Mouse (Mus musculus) midbrain, embryonic 15.5 days (tissue): ENCODE data around the gene Cpsf7. TPM values are rescaled to one million over a fixed set of nuclear protein-coding genes. Genes with fewer than 3 reads are reported as not detected.
"Not testable (repeated sequence)": the region's sequence is repeated elsewhere in the genome, so short reads cannot be mapped to it uniquely, and the experiment has no call there.

ENCODE experiments used
- ATAC-seq: fragments of 200-750 bp; cut with Nextera tagmentation; replicated peaks from 2 replicates; pipeline ENCODE4 v1.8.0; 2017; ENCODE audit warnings: moderate TSS enrichment
- H3K27ac ChIP-seq: fragments of 300-500 bp; sonication (generic); 2 replicates; pipeline ENCODE4 v1.5.1; 2015; ENCODE audit warnings: mild to moderate bottlenecking, inconsistent platforms
- H3K27me3 ChIP-seq: fragments of 300-500 bp; sonication (generic); replicated peaks from 2 replicates; pipeline ENCODE4 v1.6.1; 2015; ENCODE audit warnings: inconsistent platforms
- H3K36me3 ChIP-seq: fragments of 300-500 bp; sonication (generic); replicated peaks from 2 replicates; pipeline ENCODE4 v1.6.1; 2015; ENCODE audit warnings: inconsistent platforms
- H3K4me1 ChIP-seq: fragments of 300-500 bp; sonication (generic); 2 replicates; pipeline ENCODE4 v1.6.1; 2015; ENCODE audit warnings: inconsistent platforms
- H3K4me2 ChIP-seq: fragments of 300-500 bp; sonication (generic); 2 replicates; pipeline ENCODE4 v1.6.1; 2015; ENCODE audit warnings: inconsistent platforms, mild to moderate bottlenecking, moderate library complexity
- H3K4me3 ChIP-seq: fragments of 300-500 bp; sonication (generic); 2 replicates; pipeline ENCODE4 v1.5.1; 2015; ENCODE audit warnings: mild to moderate bottlenecking, inconsistent platforms
- H3K9ac ChIP-seq: fragments of 300-500 bp; sonication (generic); 2 replicates; pipeline ENCODE4 v1.6.1; 2015; ENCODE audit warnings: mild to moderate bottlenecking, inconsistent platforms
- H3K9me3 ChIP-seq: fragments of 300-500 bp; sonication (generic); 2 replicates; pipeline ENCODE4 v1.6.1; 2016; ENCODE audit warnings: inconsistent platforms
- WGBS: fragments of 180-500 bp; shearing (Covaris S2); methylation state at CpG from one replicate; pipeline ENCODE4 v1.1.7; 2015; ENCODE audit warnings: mixed read lengths; 5-methylcytosine and 5-hydroxymethylcytosine counted together
- polyA plus RNA-seq: library from polyadenylated mRNA; unstranded; fragments of >200 nt; fragmentation: Nextera tagmentation; extraction: Ambion mirVana; gene quantifications from 2 replicates; pipeline ENCODE4 v1.2.1, GENCODE M21; 2015

Gene Cpsf7
- polyA plus RNA-seq, 1 experiment from 2014 or later = 58.9 TPM

GRCm38 (mm10) chr19:10523483-10524080 lies 1.5 kb upstream of the Cpsf7 start:
- Histone ChIP-seq H3K36me3 (0 out of 2 replicates have a peak, but pooled peaks cover 3% of the 10 kb centered on the region), H3K4me2 (peak overlapping the region; percentile 83), H3K9ac (no peak overlapping the region), H3K27ac (no peak overlapping the region), H3K4me3 (no peak overlapping the region), H3K27me3 (no peaks in the 10 kb centered on the region), H3K9me3 (no peaks in the 10 kb centered on the region), H3K4me1 (peaks cover 33% of the 10 kb centered on the region)
- 88% methylated on average over 5 of the region's 5 CpGs for WGBS
- no peak for ATAC-seq

GRCm38 (mm10) chr19:10524784-10525105 lies 321 bp upstream of the Cpsf7 start:
- Histone ChIP-seq H3K27me3 (no peaks in the 10 kb centered on the region), H3K4me2 (peak overlapping the region; percentile 83), H3K36me3 (0 out of 2 replicates have a peak, but pooled peaks cover 3% of the 10 kb centered on the region), H3K9ac (peak overlapping the region; percentile 93), H3K27ac (peak overlapping the region; percentile 95), H3K9me3 (no peaks in the 10 kb centered on the region), H3K4me1 (peaks cover 33% of the 10 kb centered on the region), H3K4me3 (peak overlapping the region; percentile 82)
- no peak; the same call in 1 of the 2 replicates for ATAC-seq
- under 1% methylated on average over 19 of the region's 19 CpGs for WGBS

- Histone ChIP-seq H3K9me3 (no peaks in the 10 kb centered on the region), H3K9ac (peak within 1 kb of the TSS; percentile 93), H3K4me1 (peaks cover 33% of the 10 kb centered on the region), H3K4me2 (peak within 1 kb of the TSS; percentile 83), H3K27me3 (no peaks in the 10 kb centered on the region), H3K36me3 (peaks cover 11% of the 10 kb centered on the region; the same call in 1 of the 2 replicates), H3K27ac (peak within 1 kb of the TSS; percentile 95), H3K4me3 (peak within 1 kb of the TSS; percentile 82)
- ATAC-seq = peak; percentile 22; the same call in 1 of the 2 replicates
- under 1% methylated on average over 11 of the region's 11 CpGs for WGBS
These were observed 844 bp downstream of the Cpsf7 start, which contains the start of gene Sdhaf2 for GRCm38 (mm10) chr19:10525910-10526309. TSS of gene Sdhaf2 (minus strand) at chr19:10526142.

- Histone ChIP-seq H3K27me3 (no peaks in the 10 kb centered on the region), H3K9ac (no peak overlapping the region), H3K36me3 (peaks cover 38% of the 10 kb centered on the region), H3K27ac (no peak overlapping the region), H3K9me3 (no peaks in the 10 kb centered on the region), H3K4me1 (peaks cover 22% of the 10 kb centered on the region), H3K4me3 (no peak overlapping the region), H3K4me2 (no peak overlapping the region)
- no peak for ATAC-seq
- 100% methylated on average over 1 of the region's 1 CpGs for WGBS
These were observed 5.0 kb downstream of the Cpsf7 start for GRCm38 (mm10) chr19:10530082-10530481.

GRCm38 (mm10) chr19:10539454-10539853 lies 14.4 kb downstream of the Cpsf7 start:
- Histone ChIP-seq H3K27me3 (no peaks in the 10 kb centered on the region), H3K4me2 (no peak overlapping the region), H3K36me3 (peaks cover 70% of the 10 kb centered on the region), H3K9me3 (no peaks in the 10 kb centered on the region), H3K27ac (no peak overlapping the region), H3K4me1 (no peaks in the 10 kb centered on the region), H3K9ac (no peak overlapping the region), H3K4me3 (no peak overlapping the region)
- no peak for ATAC-seq
- WGBS = 95% methylated on average over 5 of the region's 5 CpGs

GRCm38 (mm10) chr19:10555624-10556510 lies 30.8 kb downstream of the Cpsf7 start, which contains the start of gene Tmem216:
TSS of gene Tmem216 (minus strand) at chr19:10556238.
- H3K27me3 ChIP-seq = no peaks in the 10 kb centered on the region
- under 1% methylated on average over 43 of the region's 43 CpGs for WGBS
- no peaks in the 10 kb centered on the region for H3K9me3 ChIP-seq
- H3K4me3 ChIP-seq = peak within 1 kb of the TSS; percentile 65
- H3K27ac ChIP-seq = peak within 1 kb of the TSS; percentile 89
- peaks cover 25% of the 10 kb centered on the region for H3K4me1 ChIP-seq
- peaks cover 16% of the 10 kb centered on the region for H3K36me3 ChIP-seq
- peak within 1 kb of the TSS; percentile 70 for H3K4me2 ChIP-seq
- ATAC-seq = peak; percentile 99
- peak within 1 kb of the TSS; percentile 65 for H3K9ac ChIP-seq

- Histone ChIP-seq H3K4me3 (no peak overlapping the region), H3K27ac (peak overlapping the region; percentile 89; the same call in 1 of the 2 replicates), H3K4me1 (peaks cover 25% of the 10 kb centered on the region), H3K36me3 (peaks cover 7% of the 10 kb centered on the region; the same call in 1 of the 2 replicates), H3K9me3 (no peaks in the 10 kb centered on the region), H3K9ac (0 out of 2 replicates have a peak overlapping the region, but pooled peaks have one; percentile 65), H3K27me3 (no peaks in the 10 kb centered on the region), H3K4me2 (no peak overlapping the region; the same call in 1 of the 2 replicates)
- WGBS = 79% methylated on average over 2 of the region's 2 CpGs
- no peak for ATAC-seq
These were observed 31.9 kb downstream of the Cpsf7 start for GRCm38 (mm10) chr19:10557001-10557400.

GRCm38 (mm10) chr19:10557430-10557829 lies 32.4 kb downstream of the Cpsf7 start:
- no peaks in the 10 kb centered on the region for H3K27me3 ChIP-seq
- H3K36me3 ChIP-seq = peaks cover 3% of the 10 kb centered on the region; the same call in 1 of the 2 replicates
- peaks cover 25% of the 10 kb centered on the region for H3K4me1 ChIP-seq
- H3K4me2 ChIP-seq = no peak overlapping the region
- no peaks in the 10 kb centered on the region for H3K9me3 ChIP-seq
- 77% methylated on average over 2 of the region's 2 CpGs for WGBS
- no peak overlapping the region for H3K4me3 ChIP-seq
- H3K9ac ChIP-seq = no peak overlapping the region
- no peak overlapping the region for H3K27ac ChIP-seq
- no peak for ATAC-seq

- not testable (repeated sequence) for H3K9me3 ChIP-seq, H3K4me2 ChIP-seq, H3K27me3 ChIP-seq, H3K27ac ChIP-seq, H3K36me3 ChIP-seq, H3K9ac ChIP-seq, H3K4me3 ChIP-seq, ATAC-seq
- H3K4me1 ChIP-seq = peaks cover 25% of the 10 kb centered on the region
- 75% methylated on average over 4 of the region's 4 CpGs for WGBS
These were observed 32.8 kb downstream of the Cpsf7 start for GRCm38 (mm10) chr19:10557837-10558375.

- Histone ChIP-seq H3K27ac (no peak overlapping the region), H3K4me3 (no peak overlapping the region), H3K9me3 (no peaks in the 10 kb centered on the region), H3K4me2 (no peak overlapping the region), H3K9ac (no peak overlapping the region), H3K36me3 (no peaks in the 10 kb centered on the region), H3K27me3 (no peaks in the 10 kb centered on the region), H3K4me1 (peaks cover 13% of the 10 kb centered on the region)
- 33% methylated on average over 5 of the region's 5 CpGs for WGBS
- no peak for ATAC-seq
These were observed 35.0 kb downstream of the Cpsf7 start for GRCm38 (mm10) chr19:10560108-10560507.

- WGBS = 67% methylated on average over 6 of the region's 6 CpGs
- no peak for ATAC-seq
These were observed 36.7 kb downstream of the Cpsf7 start for GRCm38 (mm10) chr19:10561558-10562314.

More at GRCm38 (mm10) chr19:10561558-10562314, 36.7 kb downstream of the Cpsf7 start:
- Histone ChIP-seq H3K9me3 (no peaks in the 10 kb centered on the region), H3K4me3 (no peak overlapping the region), H3K36me3 (no peaks in the 10 kb centered on the region), H3K9ac (no peak overlapping the region), H3K27ac (no peak overlapping the region), H3K4me1 (peaks cover 3% of the 10 kb centered on the region; the same call in 1 of the 2 replicates), H3K4me2 (no peak overlapping the region), H3K27me3 (no peaks in the 10 kb centered on the region)
